Mouse (Mus musculus): ENCODE measurements around the gene Osbpl3.

DNA sequence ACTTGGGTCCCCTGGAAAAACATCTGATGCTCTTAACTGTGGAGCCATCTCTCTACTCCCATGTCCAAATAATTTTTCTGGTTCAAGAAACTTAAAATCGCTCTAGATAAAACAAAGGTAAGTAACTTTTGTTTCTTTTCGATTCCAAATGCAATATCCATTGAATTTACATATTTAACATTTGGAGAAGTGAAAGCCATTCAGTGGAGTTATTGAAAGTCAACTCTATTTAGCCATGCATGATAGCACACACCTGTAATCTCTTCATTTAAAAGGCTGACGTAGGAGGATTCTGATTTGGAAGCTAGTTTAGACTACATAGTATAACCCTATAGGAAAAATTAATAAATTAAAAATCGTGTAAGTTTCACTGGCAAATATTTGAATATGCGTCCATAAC lies 25.5 kb upstream of the Osbpl3 start:
- no peak for TF ChIP-seq CTCF (IDR thresholded peaks at IDR 0.05; ENCODE audit: low read depth, low read length)
- TF ChIP-seq POLR2A (IDR thresholded peaks at IDR 0.05; ENCODE audit: extremely low read depth, insufficient read depth, low read length) = no peak
